Mouse (Mus musculus): ENCODE measurements around the gene Mybph. TPM values are rescaled to one million over a fixed set of nuclear protein-coding genes. Genes with fewer than 3 reads are reported as not detected.

The Mybph gene
- polyA plus RNA-seq (2021; fragmentation: Nextera tagmentation), result not detected in 2 replicates
- long read RNA-seq, experiment 1, partial matches to known transcripts, result 2 of 5 reads
- long read RNA-seq, experiment 1, other reads (novel, unspliced or antisense), result 3 of 5 reads
- long read RNA-seq, experiment 2, partial matches to known transcripts, result 0 of 12 reads
- long read RNA-seq, experiment 2, other reads (novel, unspliced or antisense), result 12 of 12 reads

DNA sequence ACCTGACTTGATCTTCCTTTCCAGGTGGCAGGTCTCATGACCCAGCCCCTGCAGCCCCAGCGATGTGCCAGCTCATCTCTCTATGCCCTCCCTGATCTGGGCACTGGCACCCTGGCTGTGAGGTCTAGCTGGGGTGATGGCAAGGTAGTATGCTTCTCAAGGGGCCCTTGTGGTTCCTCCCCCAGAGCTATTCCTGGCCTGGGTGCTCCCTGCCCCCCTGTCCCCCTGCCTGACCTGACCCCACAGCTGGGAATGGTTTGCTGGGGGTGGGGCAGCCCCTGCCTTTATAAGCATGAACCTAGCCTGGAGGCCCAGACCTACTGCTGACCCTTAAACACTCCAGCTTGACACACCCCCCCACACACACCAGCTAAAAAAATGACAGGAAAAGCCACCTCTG is at the start of gene Mybph:
TSS of gene Mybph (plus strand) at position 323 of the 400 bp plus-strand sequence.

DNA sequence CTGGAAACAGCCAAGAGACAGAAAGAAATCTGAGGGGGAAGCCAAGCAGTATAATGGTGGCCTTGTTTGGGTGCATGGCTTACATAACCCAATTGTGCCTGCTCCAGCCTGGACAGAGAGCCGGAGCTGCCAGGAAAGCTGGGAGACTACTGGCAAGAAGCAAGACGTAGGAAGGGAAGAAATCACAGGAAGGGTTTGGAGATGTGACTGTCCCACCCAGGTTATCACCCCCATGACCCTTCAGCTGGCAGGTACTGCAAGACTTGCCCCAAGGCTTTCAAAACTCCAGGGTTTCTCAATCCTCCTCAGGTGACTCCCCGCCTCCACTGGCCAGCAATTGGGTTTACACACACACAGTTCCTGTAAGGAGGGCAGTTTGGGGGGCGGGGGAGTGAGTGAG is 11.2 kb upstream of the Mybph start, which contains the start of gene Chil1:
TSS of gene Chil1 (plus strand) at position 152 of the 400 bp plus-strand sequence.

DNA sequence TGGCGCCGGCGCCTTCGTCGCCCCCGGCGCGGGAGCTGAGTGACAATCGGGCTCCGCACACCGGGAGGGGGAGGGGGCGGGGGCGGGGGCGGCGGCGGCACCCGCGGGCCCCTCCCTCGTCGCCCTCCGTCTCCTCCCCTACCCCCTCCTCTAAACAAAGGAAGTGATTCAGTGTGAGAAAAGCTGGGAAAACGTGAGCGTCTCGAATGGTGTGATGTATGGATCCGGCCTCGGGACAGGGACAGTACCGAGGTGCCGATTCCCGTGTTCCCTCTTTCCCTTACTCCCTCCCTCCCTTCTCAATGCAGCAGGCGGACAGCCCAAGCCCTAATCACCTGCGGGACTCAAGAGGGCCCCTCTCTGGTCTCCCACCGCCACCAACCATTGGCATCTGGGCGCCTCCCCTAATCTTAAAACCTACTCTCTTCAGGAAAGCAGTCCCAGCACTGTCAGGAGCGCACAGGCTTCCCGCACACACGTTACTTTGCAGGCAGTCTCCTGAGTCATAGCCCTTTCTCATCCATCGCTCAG is 42.2 kb downstream of the Mybph start, which contains the start of gene Adora1:
TSS of gene Adora1 (minus strand) at position 41 of the 531 bp plus-strand sequence.

Other genes with a start within 250 kb of the Mybph start
- 7.1 and 9.6 TPM in 2 replicates for gene Fmod, start 156.2 kb upstream of the Mybph start, polyA plus RNA-seq (2021; fragmentation: Nextera tagmentation)
- 17.8 and 27.4 TPM in 2 replicates for gene Btg2, start 114.3 kb upstream of the Mybph start, polyA plus RNA-seq (2021; fragmentation: Nextera tagmentation)
- gene Chit1, start 82.2 kb upstream of the Mybph start, polyA plus RNA-seq (2021; fragmentation: Nextera tagmentation), result 0.13 TPM in 1 of 2 replicates, not detected in the other
- 17.7 and 19.0 TPM in 2 replicates for gene Chil1, start 11.3 kb upstream of the Mybph start, polyA plus RNA-seq (2021; fragmentation: Nextera tagmentation)
- gene Adora1, start 42.0 kb downstream of the Mybph start, polyA plus RNA-seq (2021; fragmentation: Nextera tagmentation), result 73.4 and 80.0 TPM in 2 replicates
- gene Myog, start 96.5 kb downstream of the Mybph start, polyA plus RNA-seq (2021; fragmentation: Nextera tagmentation), result not detected in 2 replicates
- 12.0 and 12.5 TPM in 2 replicates for gene Ppfia4, start 139.5 kb downstream of the Mybph start, polyA plus RNA-seq (2021; fragmentation: Nextera tagmentation)
- 41.3 and 59.9 TPM in 2 replicates for gene Tmem183a, start 168.5 kb downstream of the Mybph start, polyA plus RNA-seq (2021; fragmentation: Nextera tagmentation)
- not detected in 2 replicates for gene 4933406M09Rik, start 192.5 kb downstream of the Mybph start, polyA plus RNA-seq (2021; fragmentation: Nextera tagmentation)
- 27.7 and 34.2 TPM in 2 replicates for gene Cyb5r1, start 212.1 kb downstream of the Mybph start, polyA plus RNA-seq (2021; fragmentation: Nextera tagmentation)
- gene Adipor1, start 221.9 kb downstream of the Mybph start, polyA plus RNA-seq (2021; fragmentation: Nextera tagmentation), result 80.0 and 101 TPM in 2 replicates